Mouse (Mus musculus) adrenal gland, adult (tissue): Measurements from ENCODE around the gene Cd59a.
"Not testable (repeated sequence)": the region's sequence is repeated elsewhere in the genome, so short reads cannot be mapped to it uniquely, and the experiment has no call there.

Experiments
- DNase-seq, 2 experiments: peaks; one replicate each; pipeline ENCODE4 v3.0.0; 2022 to 2023; ENCODE audit warnings: low spot score in 1 of 2; ENCODE audit not compliant: inconsistent age in 2 of 2

The Cd59a gene

GRCm38 (mm10) chr2:104104800-104105199 lies 9.2 kb downstream of the Cd59a start:
- DNase-seq: no peak

DNA sequence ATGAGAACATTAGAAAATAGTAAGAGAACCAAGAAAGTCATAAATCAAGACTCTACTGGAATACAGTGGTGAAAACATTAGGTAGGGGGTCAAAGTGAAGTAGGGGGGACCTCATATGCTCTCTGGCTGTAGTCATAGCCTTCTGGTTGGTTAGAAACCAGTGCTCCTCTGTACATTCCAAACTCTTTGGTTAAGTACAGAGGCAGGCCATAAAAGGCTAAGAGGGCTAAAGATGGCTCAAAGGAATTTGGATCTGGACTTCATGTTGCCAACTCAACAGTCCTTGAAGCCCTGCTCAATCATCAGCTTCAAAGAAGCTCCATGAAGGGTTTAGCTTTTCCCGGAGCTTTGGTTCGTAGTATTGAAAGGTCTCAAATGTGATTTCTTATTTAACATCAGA lies 13.4 kb downstream of the Cd59a start:
- peak in 1 of 2 experiments; percentile 68 for DNase-seq

- DNase-seq: no peak
Measured at GRCm38 (mm10) chr2:104109528-104109927, 13.9 kb downstream of the Cd59a start.

DNA sequence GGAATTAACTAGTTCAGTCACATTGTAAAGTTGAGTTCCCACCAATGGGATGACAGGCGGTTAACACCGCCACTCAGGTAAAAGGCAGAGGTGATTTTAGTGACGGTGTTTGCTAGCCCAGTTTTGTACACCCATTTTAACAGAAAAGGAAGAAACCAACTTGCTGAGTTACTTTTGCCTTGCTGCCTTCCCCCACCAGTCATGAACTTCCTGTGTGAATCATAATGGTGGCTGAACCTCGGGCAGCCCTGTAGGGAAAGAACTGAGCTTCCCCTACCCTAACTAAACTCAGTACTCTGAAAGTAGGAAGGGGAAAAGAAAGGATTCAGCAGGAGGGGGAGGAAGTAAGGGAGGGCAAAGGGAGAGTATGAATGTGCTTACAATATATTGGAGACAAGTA lies 14.4 kb downstream of the Cd59a start:
- DNase-seq: peak in 1 of 2 experiments; percentile 30

DNA sequence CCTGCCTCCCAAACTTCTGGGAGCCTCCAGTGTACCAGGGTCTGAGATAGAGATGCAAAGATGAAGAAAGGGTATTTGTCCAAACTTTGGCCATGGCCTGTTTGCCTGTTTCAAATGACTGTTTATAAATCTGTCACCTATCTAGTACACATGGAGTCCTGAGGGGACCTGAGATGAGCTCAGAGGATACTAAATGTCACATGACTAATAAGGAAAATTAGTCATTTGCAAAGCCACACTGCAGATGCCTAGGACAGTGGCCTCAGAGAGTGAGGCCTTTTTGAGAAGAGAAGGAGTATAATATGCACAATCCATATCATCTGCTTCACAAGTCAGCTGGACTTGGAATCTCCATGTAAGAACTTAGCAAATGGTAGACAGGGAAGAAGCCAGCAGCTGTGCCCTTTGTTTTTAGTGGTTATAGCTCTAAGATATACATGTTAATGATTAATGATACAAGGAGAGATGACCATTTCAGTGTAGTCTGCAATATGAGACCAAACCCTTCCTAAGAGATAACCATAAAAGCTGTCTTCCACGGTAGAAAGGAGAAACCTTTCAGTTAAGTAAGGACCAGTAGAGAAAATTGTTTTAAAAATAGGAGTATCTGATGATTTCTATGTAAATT lies 15.7 kb downstream of the Cd59a start:
- not testable (repeated sequence) for DNase-seq

DNA sequence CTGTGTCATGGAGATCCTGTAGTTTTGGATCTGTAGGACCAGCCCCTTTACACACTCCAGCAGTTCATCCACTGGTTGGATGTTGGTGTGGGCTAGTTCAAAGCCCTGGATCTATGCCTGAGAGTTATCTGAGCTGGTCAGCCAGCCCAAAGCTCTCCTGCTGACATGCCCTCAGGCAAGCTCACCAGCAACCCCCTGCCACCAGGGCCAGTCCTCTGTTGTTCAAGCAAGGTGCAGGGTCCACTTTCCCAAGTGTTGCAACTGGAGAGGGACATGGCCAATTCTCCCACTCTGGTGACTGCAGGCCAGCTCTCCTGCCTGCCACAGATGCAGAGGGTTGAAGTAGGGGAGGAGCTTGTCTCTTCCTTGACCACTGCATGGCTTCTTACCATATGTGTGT lies 18.0 kb downstream of the Cd59a start:
- DNase-seq: not testable (repeated sequence)

- DNase-seq: peak; percentile 43 to 69
Measured at GRCm38 (mm10) chr2:104114898-104115297, 19.3 kb downstream of the Cd59a start.

- not testable (repeated sequence) for DNase-seq
Measured at GRCm38 (mm10) chr2:104117173-104117572, 21.6 kb downstream of the Cd59a start.

- peak; percentile 41 to 83 for DNase-seq
Measured at GRCm38 (mm10) chr2:104119097-104119496, 23.5 kb downstream of the Cd59a start.

GRCm38 (mm10) chr2:104120312-104120711 lies 24.7 kb downstream of the Cd59a start:
- no peak for DNase-seq

DNA sequence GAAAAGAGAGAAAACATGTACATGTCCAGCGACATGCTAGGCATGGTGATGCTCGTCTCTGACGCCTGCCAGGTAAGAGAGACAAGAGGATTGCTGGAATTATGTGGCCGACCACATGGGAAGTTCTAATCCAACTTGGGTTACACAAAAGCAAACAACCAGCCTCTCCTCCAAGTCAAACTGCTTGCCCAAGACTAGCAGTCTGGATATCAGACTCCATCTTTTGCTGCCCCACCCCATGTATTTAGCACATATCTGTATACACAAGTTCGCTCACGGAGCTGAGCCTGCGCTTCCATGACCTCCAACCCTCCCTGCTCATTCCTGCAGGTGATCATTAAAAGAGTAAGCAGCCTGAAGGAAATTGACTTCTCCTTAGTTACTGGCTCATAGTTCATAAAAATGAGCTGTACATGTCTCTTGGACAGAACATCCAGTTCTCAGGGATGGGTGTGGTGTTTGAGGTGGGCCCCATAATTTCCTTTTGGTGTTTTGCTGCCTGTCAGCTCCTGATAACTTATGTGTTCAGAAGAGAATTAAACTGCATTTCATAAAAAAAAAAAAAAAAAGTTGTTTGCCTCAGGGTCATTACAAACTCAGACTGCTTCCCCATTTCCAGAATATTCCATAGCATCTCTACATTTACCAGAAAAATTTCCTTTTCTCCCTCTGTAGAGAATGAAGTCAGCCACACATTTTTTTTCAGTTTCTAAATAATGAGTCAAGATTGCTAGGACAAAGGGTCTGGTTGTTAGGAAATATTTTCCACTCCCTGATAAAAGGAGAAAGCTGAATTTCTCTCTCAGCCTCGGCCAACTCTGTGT lies 26.3 kb downstream of the Cd59a start:
- DNase-seq: peak in 1 of 2 experiments; percentile 62

DNA sequence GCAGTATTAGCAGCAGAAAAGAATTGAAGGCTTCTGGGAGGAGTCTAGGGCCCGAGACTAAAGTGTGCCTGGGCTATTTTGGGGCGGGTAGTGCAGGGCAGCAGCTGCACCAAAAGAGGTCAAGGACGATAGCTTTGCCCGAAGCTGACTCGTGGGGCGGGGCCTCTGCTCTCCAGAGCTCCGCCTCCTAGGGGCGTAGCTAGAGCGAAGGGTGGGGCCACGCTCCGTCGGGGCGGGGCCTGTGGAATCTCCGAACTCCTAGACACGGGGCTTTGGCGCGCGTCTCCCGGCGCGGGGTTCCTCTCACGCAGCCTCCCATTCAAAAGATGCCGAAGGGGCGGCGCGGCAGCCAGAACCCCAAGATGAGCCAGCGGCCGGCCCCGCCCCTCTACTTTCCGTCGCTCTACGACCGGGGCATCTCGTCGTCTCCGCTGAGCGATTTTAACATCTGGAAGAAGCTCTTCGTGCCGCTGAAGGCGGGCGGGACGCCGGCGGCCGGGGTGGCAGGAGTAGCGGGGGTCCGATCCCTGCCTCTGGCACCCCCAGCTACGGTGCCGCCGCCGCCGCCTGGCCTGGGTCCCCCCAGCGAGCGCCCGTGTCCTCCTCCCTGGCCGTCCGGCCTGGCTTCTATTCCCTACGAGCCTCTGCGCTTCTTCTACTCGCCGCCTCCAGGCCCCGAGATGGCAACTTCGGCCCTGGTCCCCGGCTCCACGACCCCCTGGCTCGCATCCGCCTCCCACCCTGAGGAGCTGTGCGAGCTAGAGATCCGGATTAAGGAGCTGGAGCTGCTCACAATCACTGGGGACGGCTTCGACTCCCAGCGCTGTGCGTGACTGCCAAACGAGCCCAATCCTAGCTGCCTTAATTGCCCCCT lies 27.1 kb downstream of the Cd59a start, which contains the start of gene A930018P22Rik:
Gene A930018P22Rik, plus strand, starts transcription at position 265 of the 874 bp plus-strand sequence.
- peak; percentile 98 to 99 for DNase-seq

DNA sequence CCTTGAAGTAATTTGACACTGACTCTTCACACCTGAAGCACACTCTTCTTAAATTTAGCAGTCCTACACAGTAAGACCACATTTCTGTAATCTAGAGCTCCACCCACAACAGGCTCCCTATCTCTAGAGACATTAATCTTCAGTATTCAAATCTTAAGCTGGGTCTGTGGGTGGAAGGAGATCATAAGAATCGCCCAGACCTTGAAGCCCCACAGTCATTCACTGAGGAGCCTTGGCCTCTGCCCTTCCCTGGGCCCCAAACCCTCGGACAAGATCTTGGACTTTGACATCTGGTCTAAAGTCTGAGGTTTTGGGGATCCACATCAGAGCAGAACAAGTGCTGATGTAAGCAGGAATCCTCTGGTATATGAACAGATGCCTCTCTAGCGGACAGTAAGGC lies 27.9 kb downstream of the Cd59a start:
- no peak for DNase-seq

- DNase-seq: no peak
Measured at GRCm38 (mm10) chr2:104124071-104124470, 28.5 kb downstream of the Cd59a start.

DNA sequence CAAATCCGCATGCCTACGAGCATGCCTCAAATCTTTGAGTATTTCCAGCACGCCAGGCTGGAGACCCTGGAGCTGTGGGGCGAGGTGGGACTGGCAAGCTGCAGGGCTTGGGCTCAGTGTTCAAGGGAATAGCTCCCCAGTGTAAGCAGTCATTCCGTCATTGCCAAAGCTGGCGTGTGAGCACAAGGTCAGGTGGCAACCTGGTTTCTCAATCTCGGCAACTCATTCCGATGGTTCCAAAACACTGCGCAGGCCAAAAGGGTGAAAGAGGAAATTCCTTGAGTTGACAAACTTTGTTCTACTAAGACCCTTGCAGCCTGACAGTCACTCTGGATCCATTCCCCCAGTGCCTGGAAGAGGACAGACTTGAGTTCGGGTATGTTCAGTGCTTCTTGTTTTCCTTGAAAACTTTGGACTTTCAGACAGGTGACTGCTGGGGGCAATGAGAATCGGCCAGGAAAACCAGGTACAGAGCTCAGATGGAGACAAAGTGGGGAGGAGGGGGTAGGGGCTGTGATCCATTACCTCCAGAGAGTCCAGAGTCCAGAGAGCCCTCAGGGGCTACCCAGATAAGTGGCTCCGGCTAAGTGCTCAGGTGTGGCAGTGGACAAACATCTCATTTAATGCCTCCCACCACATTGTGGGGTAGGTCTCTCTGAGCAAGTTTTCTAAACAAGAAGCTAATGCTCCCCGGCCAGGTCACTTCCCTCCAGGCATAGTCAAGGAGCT lies 33.4 kb downstream of the Cd59a start:
- DNase-seq: peak; percentile 75 to 90

DNA sequence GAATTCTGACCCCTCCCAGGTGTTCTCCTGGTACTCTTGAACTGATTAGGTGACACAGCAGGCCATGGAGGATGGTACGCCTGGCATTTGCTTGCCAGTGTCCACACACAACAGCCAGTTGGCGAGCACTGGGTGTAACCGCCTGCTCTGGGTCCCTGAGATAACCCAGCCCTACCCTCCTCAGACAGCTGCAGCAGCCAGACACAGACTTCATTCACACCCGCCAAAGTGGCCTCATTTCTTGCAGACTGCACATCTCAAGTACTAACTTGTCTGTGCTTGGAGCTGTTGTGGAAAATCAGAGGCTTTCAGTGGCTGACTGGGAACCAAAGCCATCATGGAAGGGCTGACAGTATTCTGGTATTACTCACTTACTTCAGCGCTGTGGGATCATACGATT lies 34.6 kb downstream of the Cd59a start:
- peak in 1 of 2 experiments; percentile 38 for DNase-seq

GRCm38 (mm10) chr2:104130969-104131368 lies 35.4 kb downstream of the Cd59a start:
- DNase-seq: peak in 1 of 2 experiments; percentile 81

GRCm38 (mm10) chr2:104132266-104132859 lies 36.8 kb downstream of the Cd59a start:
- DNase-seq: no peak

GRCm38 (mm10) chr2:104133042-104133810 lies 37.6 kb downstream of the Cd59a start:
- DNase-seq: peak; percentile 64 to 82
